Mouse (Mus musculus): ENCODE data around the gene Sectm1a.
"Not testable (repeated sequence)": the region's sequence is repeated elsewhere in the genome, so short reads cannot be mapped to it uniquely, and the experiment has no call there.

Sectm1a gene

GRCm38 (mm10) chr11:121089756-121090546 lies 8.9 kb upstream of the Sectm1a start:
- DNase-seq: no peak

GRCm38 (mm10) chr11:121088997-121089396 lies 8.0 kb upstream of the Sectm1a start:
- no peak for DNase-seq

- DNase-seq: no peak
These were observed 5.3 kb upstream of the Sectm1a start for GRCm38 (mm10) chr11:121086296-121086695.

DNA sequence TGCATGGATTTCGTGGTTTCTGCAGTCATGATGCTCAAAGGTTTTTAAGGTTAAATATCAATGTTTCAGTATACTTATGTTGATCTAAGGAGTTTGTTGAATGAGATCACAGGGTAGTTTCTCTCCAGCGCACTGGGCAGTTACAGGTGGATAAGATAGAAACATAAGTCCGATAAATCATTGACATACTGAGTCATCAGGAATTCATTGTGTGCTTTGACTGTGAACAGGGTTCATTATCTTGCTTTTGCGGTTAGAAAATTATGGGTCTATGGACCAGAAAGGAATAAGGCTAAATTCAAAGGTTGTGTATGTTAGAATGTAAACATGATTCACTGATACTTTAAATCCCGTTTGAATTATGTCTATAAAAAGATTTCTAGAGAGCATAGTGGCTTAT lies 4.2 kb upstream of the Sectm1a start:
- DNase-seq: no peak

- no peak for DNase-seq
These were observed 2.0 kb upstream of the Sectm1a start for GRCm38 (mm10) chr11:121082857-121083500.

DNA sequence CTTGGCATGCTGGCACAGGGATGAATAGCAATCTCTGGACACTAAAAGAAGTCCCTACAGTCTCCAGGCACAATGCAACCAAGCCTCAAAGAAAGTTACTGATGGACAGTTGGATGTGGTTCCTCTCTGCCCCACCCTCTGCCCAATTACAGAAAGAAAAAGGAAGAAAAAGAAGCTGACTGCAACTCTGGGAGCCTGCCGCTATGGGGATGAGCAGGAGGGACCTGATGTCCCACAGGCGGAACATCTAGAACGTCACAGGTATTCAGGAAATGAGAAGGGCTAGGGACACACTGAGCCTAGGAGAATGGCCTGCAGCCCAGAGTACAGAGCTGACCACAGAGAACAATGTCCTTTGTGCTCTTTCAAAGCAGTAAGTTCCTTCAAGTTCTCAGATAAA lies 1.2 kb upstream of the Sectm1a start:
- DNase-seq: no peak

DNA sequence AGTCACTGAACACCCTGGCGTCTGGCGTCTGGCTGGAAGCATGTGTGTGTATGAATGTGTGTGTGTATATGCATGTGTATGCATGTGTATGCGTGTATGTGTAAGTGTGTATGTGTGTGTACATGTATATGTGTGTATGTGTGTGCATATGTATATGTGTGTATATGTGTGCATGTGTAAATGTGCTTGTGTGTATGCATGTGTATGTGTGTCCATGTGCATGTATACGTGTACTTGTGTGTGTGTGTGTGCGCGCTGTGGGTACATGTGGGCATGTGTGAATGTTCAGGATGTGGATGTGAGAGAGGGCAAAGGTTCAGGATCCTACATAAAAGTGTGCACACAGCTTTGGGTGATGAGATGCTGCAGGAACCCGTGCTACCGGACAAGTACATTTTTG lies 690 bp downstream of the Sectm1a start:
- DNase-seq: no peak

GRCm38 (mm10) chr11:121075655-121076054 lies 5.4 kb downstream of the Sectm1a start:
- DNase-seq: no peak

- DNase-seq: not testable (repeated sequence)
These were observed 11.4 kb downstream of the Sectm1a start for GRCm38 (mm10) chr11:121069662-121070061.

DNA sequence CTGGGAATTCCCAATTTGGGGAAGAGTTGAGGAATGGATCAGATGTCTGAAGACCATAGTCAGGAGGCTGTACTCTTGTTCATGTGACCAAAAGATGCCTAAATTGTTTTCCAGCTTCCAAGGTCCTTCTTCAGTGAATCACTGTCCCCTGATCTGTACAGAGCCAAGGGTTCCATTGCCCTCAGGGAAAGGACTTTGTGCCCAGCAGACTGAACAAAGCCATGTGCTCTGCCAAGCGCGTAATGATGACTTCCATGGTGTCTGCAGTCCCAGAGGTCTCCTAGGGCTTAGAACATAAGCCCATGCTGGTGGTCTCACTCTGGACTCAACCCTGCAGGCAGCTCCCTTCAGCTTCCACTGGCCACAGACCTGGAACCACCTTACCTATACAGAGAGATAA lies 13.1 kb downstream of the Sectm1a start:
- no peak for DNase-seq

DNA sequence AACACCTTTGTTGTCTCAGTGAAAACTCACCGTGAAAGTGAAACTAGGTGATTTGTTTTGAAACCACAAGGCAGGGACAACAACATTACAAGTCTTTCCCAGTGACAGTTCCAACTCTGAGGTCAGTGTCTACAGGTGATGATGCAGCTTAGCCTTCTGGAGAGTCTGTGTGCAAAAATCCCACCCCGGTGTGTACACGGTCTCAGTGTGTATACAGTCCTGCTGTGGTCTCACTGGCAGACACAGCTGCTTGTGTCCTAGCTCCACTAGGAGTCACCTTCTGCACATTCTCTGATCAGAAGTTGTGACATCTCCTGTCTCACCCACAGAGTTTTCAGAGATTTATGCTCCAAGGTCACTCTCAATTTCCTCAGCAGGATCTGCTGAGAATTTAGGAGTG lies 16.8 kb downstream of the Sectm1a start:
- DNase-seq: peak; percentile 45

DNA sequence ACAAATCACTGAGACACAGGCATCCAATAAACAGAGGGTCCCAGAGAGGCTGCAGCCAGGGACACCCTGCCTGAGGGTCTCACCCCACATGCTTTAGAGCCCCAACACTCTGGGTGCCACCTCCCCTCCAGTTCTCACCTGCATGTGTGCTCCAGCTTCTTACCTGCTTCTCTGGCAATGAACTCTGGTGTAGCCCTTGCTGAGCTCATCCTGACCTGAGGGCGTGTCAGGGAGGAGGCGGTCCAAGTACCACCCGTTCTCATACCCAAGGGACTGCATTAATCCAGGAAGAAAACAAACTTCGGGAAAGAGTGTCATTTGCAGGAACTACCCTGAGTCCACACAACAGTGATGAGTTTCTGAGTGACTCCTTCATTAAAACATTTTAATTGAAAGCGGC lies 17.6 kb downstream of the Sectm1a start, which contains the start of gene Sectm1b:
Gene Sectm1b, minus strand, starts transcription at position 191 of the 400 bp plus-strand sequence.
- DNase-seq: no peak

- DNase-seq: no peak
These were observed 19.4 kb downstream of the Sectm1a start for GRCm38 (mm10) chr11:121061615-121062014.

DNA sequence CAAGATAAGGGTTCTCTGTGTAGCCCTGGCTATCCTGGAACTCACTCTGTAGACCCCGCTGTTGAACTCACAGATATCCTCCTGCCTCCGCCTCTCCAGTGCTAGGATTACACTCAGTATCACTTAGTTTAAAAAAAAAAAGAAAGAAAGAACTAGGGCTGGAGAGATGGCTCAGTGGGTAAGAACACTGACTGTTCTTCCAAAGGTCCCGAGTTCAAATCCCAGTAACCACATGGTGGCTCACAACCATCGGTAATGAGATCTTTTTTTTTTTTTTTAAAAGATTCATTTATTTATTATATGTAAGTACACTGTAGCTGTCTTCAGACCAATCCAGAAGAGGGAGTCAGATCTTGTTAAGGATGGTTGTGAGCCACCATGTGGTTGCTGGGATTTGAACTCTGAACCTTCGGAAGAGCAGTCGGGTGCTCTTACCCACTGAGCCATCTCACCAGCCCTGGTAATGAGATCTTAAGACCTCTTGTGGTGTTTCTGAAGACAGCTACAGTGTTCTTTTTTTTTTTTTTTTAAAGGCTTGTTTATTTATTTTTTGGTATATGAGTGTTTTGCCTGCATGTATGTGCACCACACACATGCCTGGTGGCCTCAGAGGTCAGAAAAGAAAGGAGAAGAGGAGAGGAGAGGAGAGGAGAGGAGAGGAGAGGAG lies 20.5 kb downstream of the Sectm1a start:
- DNase-seq: not testable (repeated sequence)

DNA sequence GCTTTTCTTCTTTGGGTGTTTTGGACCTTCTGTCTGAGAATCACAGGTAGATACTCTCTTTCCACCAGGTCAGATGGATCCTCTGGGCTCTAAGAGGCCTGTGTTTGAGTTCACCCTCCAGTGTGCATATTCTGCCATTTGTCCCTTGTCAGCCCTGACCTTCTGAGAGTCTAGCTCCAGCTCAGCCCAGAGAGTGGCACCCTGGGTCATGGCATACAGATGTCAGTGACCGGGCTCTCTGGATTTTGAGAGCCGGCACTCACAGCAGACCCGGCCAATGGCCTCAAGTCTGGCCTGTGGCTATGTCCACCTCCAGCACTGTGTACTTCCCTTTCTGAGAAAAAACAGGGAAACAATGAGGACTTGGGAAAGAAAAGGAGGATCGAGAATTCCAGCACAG lies 21.5 kb downstream of the Sectm1a start:
- DNase-seq: no peak

GRCm38 (mm10) chr11:121058956-121059355 lies 22.1 kb downstream of the Sectm1a start:
- DNase-seq: no peak

DNA sequence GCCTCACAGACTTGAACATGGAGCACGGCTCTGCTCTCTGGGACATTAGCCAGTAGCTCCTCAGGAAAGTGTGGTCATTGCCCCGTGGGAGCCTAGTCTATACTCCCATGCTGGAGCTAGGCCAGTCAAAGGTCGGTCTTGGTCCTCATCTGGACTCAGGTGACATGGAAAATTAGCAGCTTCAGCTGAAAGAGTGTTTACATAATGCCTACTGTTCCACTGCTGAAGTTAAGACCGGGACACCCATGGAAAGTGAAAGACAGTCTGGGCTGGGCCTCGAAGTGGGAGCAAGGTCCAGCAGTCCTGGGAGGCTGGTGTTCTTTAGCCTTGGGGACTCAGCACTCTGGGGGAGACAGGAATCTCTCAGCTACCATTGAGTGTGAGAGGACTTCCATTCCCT lies 22.9 kb downstream of the Sectm1a start:
- peak; percentile 87 for DNase-seq

DNA sequence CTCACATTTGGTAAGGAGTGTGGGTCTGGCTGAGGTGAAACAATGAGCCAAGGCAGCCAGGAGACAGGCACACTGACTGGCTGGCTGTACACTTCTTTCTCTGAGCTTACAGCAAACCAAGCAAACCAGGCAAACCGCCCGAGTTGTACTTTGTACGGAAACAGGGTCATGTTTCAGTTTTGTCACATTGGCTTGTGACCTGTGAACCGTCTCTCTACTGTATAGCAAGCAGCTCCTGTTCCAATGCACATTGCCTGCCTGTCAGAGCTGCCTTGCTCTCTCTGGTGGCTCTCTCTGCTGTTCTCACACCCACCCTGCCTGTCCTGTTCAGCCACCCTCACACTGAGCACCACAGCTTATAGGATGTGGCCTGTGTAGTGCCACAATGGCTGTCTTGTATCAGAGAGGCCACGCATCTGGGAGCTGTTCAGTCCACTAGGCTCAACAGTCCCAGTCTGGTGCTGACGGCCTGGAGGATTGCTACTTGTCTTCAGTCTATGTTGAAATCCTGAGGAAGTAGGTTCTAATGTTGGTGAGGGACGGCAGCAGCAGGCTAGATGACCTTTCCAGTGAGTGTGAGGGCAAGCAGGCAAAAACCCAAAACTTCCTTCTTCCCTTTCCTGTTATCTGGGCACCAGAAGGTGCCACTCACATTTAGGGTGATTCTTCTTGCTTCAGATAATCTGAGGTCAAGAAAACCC lies 24.3 kb downstream of the Sectm1a start:
- DNase-seq: peak; percentile 78

GRCm38 (mm10) chr11:121053536-121053935 lies 27.5 kb downstream of the Sectm1a start:
- DNase-seq: peak; percentile 91

- peak; percentile 54 for DNase-seq
These were observed 28.6 kb downstream of the Sectm1a start for GRCm38 (mm10) chr11:121052387-121052786.

DNA sequence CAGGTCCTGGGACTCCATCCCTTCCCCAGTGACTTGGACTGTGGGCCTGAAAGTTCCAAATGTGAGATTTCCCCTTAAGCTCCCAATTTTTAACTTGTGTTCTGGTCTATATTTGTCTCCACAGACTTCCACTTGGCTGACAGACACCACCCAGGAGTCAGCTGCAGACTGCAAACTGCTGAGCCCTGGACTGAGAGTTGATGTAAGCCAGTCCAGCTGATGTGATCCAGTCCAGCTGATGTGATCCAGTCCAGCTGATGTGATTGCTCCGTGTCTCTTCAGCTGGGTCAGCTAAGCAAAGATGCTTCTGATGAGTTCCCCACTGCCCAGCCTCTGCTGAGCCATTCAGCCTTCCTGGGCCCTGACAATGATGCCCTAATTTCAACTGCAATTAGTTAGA lies 29.2 kb downstream of the Sectm1a start:
- peak; percentile 15 for DNase-seq

GRCm38 (mm10) chr11:121049840-121050239 lies 31.2 kb downstream of the Sectm1a start:
- no peak for DNase-seq

DNA sequence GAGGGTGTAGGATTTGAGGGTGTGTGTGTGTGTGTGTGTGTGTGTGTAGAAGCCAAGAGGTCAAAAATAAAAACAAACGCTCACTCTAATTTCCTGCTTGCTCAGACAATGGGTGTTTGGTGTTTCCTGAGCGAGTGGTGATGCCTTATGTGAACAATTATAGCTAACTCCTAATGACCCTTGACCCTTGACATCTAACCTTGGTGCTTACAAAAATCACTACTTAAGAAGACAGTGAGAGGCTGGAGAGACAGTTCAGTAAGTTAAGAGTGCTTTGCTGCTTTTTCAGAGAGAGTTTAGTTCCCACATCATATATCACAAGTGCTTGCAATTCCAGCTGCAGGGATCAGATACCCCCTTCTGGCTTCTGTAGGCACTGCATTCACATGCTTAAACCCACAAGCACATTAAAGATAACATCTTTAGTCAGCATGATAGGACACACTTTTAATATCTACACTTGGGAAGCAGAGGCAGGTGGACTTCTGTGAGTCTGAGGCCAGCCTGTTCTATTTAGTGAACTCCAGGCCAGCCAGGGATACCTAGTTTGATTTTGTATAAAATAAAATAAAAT lies 33.1 kb downstream of the Sectm1a start:
- DNase-seq: peak; percentile 39
